Mouse (Mus musculus): ENCODE measurements around the gene Mical2. TPM values are rescaled to one million over a fixed set of nuclear protein-coding genes. Genes with fewer than 3 reads are reported as not detected.
A peak's percentile ranks its signal among the peaks of the same experiment; 100 is the strongest.

Mical2 gene
- 1.9 and 2.5 TPM in 2 replicates for polyA plus RNA-seq (2015; fragmentation: Nextera tagmentation; extraction: Ambion mirVana)

- no peak within 1 kb of the TSS for H3K27ac ChIP-seq (replicated peaks)
- peaks cover 56% of the 10 kb centered on the region for H3K27me3 ChIP-seq
- no peaks in the 10 kb centered on the region for H3K36me3 ChIP-seq
- H3K4me1 ChIP-seq (replicated peaks), result peaks cover 26% of the 10 kb centered on the region
- ATAC-seq (ENCODE audit: low read depth), result peak; percentile 98
- no peaks in the 10 kb centered on the region for H3K9me3 ChIP-seq
- H3K4me2 ChIP-seq, result peak within 1 kb of the TSS; percentile 93
- WGBS, result under 1% methylated on average over 53 of the region's 53 CpGs
- peak within 1 kb of the TSS; percentile 54 for H3K4me3 ChIP-seq
- peak within 1 kb of the TSS; percentile 70 for H3K9ac ChIP-seq
Observed at GRCm38 (mm10) chr7:112225615-112226262, at the start of gene Mical2. TSS of gene Mical2 (plus strand) at chr7:112225856.

GRCm38 (mm10) chr7:112176627-112177026 is 49.0 kb upstream of the Mical2 start:
- 87% methylated on average over 2 of the region's 2 CpGs for WGBS
- H3K27ac ChIP-seq (replicated peaks), result no peak overlapping the region
- H3K9me3 ChIP-seq, result no peaks in the 10 kb centered on the region
- no peak for ATAC-seq (ENCODE audit: low read depth)
- H3K27me3 ChIP-seq, result no peaks in the 10 kb centered on the region
- H3K4me1 ChIP-seq (replicated peaks), result no peaks in the 10 kb centered on the region; the same call in 1 of the 2 replicates
- no peak overlapping the region for H3K4me2 ChIP-seq
- H3K36me3 ChIP-seq, result no peaks in the 10 kb centered on the region
- H3K9ac ChIP-seq, result no peak overlapping the region
- H3K4me3 ChIP-seq, result no peak overlapping the region

DNA sequence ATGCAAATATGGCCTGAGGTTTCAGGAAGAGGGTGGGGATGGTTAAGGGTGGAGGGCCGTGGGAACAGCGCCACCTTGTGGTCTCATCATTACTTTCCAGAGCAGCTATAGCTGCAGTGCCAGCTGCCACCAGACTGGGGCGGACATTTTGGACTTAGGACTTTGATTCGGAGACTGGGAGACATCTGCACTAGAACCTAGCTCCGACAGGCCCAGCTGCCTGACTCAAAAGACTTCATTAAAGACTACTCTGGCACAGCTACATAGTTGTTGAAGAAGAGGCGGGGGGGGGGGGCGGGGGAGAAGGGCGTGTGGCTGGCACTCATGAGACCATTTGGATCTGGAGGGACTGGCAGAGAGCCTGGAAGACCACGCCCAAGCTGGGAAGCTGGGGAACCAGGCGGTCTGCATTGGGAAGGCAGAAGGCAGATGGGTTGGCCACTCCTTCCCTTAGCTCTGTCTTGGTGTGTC is 45.4 kb upstream of the Mical2 start:
- no peak overlapping the region for H3K27ac ChIP-seq (replicated peaks)
- ATAC-seq (ENCODE audit: low read depth), result peak; percentile 82
- no peak overlapping the region for H3K9ac ChIP-seq
- no peaks in the 10 kb centered on the region for H3K9me3 ChIP-seq
- 11% methylated on average over 10 of the region's 10 CpGs for WGBS
- H3K36me3 ChIP-seq, result no peaks in the 10 kb centered on the region
- no peaks in the 10 kb centered on the region; the same call in 1 of the 2 replicates for H3K4me1 ChIP-seq (replicated peaks)
- H3K27me3 ChIP-seq, result no peaks in the 10 kb centered on the region
- peak overlapping the region; percentile 24; the same call in 1 of the 2 replicates for H3K4me2 ChIP-seq
- H3K4me3 ChIP-seq, result no peak overlapping the region

GRCm38 (mm10) chr7:112183258-112183841 is 42.3 kb upstream of the Mical2 start:
- 40% methylated on average over 5 of the region's 5 CpGs for WGBS
- no peak overlapping the region for H3K9ac ChIP-seq

GRCm38 (mm10) chr7:112184519-112185225 is 41.0 kb upstream of the Mical2 start:
- H3K27me3 ChIP-seq, result no peaks in the 10 kb centered on the region
- no peak for ATAC-seq (ENCODE audit: low read depth)
- H3K36me3 ChIP-seq, result no peaks in the 10 kb centered on the region
- H3K9me3 ChIP-seq, result no peaks in the 10 kb centered on the region
- no peak overlapping the region for H3K4me3 ChIP-seq
- 89% methylated on average over 6 of the region's 6 CpGs for WGBS
- no peak overlapping the region for H3K9ac ChIP-seq
- no peak overlapping the region for H3K27ac ChIP-seq (replicated peaks)
- H3K4me1 ChIP-seq (replicated peaks), result no peaks in the 10 kb centered on the region; the same call in 1 of the 2 replicates
- H3K4me2 ChIP-seq, result no peak overlapping the region

More at GRCm38 (mm10) chr7:112183258-112183841, 42.3 kb upstream of the Mical2 start:
- H3K27ac ChIP-seq (replicated peaks), result no peak overlapping the region
- H3K4me1 ChIP-seq (replicated peaks), result no peaks in the 10 kb centered on the region; the same call in 1 of the 2 replicates
- peak; percentile 27 for ATAC-seq (ENCODE audit: low read depth)
- no peak overlapping the region for H3K4me2 ChIP-seq
- no peak overlapping the region for H3K4me3 ChIP-seq
- no peaks in the 10 kb centered on the region for H3K9me3 ChIP-seq
- H3K36me3 ChIP-seq, result no peaks in the 10 kb centered on the region
- H3K27me3 ChIP-seq, result no peaks in the 10 kb centered on the region

- H3K4me2 ChIP-seq, result no peak overlapping the region
- no peaks in the 10 kb centered on the region for H3K36me3 ChIP-seq
- 74% methylated on average over 9 of the region's 9 CpGs for WGBS
- no peaks in the 10 kb centered on the region; the same call in 1 of the 2 replicates for H3K4me1 ChIP-seq (replicated peaks)
- no peak overlapping the region for H3K4me3 ChIP-seq
- no peaks in the 10 kb centered on the region for H3K27me3 ChIP-seq
- no peak overlapping the region for H3K9ac ChIP-seq
- no peak overlapping the region for H3K27ac ChIP-seq (replicated peaks)
- H3K9me3 ChIP-seq, result no peaks in the 10 kb centered on the region
- no peak for ATAC-seq (ENCODE audit: low read depth)
Observed at GRCm38 (mm10) chr7:112185226-112185745, 40.4 kb upstream of the Mical2 start.

DNA sequence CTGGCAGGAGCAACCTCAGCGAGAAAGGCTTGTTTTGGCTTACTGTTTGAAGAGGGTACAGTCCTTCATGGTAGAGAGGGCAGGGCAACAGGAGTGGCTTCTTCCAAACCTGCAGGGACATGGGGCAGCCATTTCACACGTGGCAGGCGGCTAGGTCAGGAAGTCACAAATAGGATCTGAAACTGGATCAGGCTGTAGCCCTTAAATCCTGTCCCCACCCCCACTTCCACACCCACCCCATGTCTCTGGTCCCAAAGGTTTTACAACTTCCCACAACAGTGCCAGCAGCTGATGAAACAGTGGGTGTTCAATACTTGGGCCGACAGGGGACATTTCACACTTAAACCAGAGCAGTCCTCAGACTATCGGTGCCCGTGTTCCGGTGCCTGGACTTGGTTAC is 38.8 kb upstream of the Mical2 start:
- Histone ChIP-seq H3K27ac (replicated peaks) (no peak overlapping the region), H3K9ac (no peak overlapping the region), H3K36me3 (no peaks in the 10 kb centered on the region), H3K4me3 (no peak overlapping the region), H3K9me3 (no peaks in the 10 kb centered on the region), H3K4me1 (replicated peaks) (no peaks in the 10 kb centered on the region), H3K27me3 (no peaks in the 10 kb centered on the region), H3K4me2 (no peak overlapping the region)
- no peak for ATAC-seq (ENCODE audit: low read depth)
- 86% methylated on average over 7 of the region's 7 CpGs for WGBS

DNA sequence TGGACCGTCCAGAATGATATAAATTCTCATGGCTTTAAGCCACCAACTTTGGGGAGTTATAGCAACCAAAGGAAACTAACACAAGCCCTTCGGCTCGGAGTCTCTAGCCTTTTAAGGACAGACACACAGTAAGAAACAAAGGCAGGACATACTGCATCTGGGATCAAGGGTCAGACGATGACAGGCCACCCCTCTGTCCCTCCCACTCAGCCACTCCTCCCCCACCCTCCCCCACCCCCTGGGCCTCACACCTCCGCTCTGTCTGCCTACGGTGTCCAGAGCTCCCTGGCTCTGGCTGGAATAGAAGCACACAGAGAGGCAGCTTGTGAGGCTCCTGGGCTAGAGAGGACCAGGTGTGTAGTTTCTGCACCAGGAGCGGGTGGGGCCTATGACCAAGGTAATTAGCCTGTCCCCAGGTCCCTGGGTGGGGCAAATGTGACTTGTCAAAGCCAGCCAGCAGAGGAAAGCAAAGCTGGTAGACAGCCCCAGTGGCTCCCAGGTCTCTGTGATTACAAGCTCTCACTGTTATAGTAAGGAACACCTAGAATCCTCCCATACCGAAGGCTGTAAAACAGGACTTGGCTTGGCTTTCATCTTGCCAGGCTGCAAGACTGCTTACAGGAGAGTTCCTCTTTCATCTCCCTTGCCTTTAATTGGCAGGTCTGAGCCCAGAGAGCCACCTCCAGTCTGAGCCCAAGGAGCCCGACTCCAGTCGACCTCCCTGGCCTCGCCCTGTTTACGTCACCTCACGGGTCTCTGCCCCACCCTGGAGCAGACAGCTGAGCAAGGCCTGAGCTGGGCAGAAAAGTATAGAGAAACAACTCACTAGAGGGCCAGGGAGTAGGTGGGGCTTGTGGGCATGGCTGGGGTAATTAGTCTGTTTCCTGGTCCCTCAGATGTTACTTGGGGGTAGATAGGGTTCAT is 37.9 kb upstream of the Mical2 start:
- ATAC-seq (ENCODE audit: low read depth), result no peak
- Histone ChIP-seq H3K27me3 (no peaks in the 10 kb centered on the region), H3K4me2 (no peak overlapping the region), H3K9ac (no peak overlapping the region), H3K4me3 (no peak overlapping the region), H3K27ac (replicated peaks) (no peak overlapping the region), H3K4me1 (replicated peaks) (0 out of 2 replicates have a peak, but pooled peaks cover 3% of the 10 kb centered on the region), H3K36me3 (no peaks in the 10 kb centered on the region), H3K9me3 (no peaks in the 10 kb centered on the region)
- 60% methylated on average over 13 of the region's 13 CpGs for WGBS

DNA sequence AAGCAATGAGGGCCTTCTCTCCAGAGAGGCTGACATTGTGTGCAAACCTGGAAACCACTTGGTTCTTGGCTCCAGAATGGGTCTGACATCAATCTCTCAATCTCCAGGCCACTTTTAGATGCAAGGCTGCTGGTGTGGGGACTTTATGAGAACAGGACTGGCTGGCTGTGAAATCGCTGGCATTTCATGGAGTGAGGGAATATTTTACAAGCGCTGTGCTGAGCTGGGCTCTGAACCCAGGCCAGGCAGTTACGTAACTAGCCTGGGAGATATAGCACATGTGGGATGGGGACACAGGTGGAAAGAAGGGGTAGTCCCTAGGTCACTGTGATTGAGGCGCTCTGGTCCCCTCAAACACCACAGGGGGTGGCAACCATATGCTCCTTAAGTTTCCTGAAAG is 33.4 kb upstream of the Mical2 start:
- 0 out of 2 replicates have a peak, but pooled peaks cover 3% of the 10 kb centered on the region for H3K4me1 ChIP-seq (replicated peaks)
- H3K4me3 ChIP-seq, result no peak overlapping the region
- H3K27ac ChIP-seq (replicated peaks), result no peak overlapping the region
- no peaks in the 10 kb centered on the region for H3K36me3 ChIP-seq
- no peak overlapping the region for H3K4me2 ChIP-seq
- H3K9me3 ChIP-seq, result no peaks in the 10 kb centered on the region
- no peak for ATAC-seq (ENCODE audit: low read depth)
- H3K9ac ChIP-seq, result no peak overlapping the region
- no peaks in the 10 kb centered on the region for H3K27me3 ChIP-seq
- 82% methylated on average over 4 of the region's 4 CpGs for WGBS

GRCm38 (mm10) chr7:112192778-112193177 is 32.9 kb upstream of the Mical2 start:
- H3K4me1 ChIP-seq (replicated peaks), result 0 out of 2 replicates have a peak, but pooled peaks cover 3% of the 10 kb centered on the region
- no peak for ATAC-seq (ENCODE audit: low read depth)

GRCm38 (mm10) chr7:112194286-112194685 is 31.4 kb upstream of the Mical2 start:
- H3K27ac ChIP-seq (replicated peaks), result no peak overlapping the region
- WGBS, result 85% methylated on average over 5 of the region's 5 CpGs
- H3K27me3 ChIP-seq, result no peaks in the 10 kb centered on the region
- no peak for ATAC-seq (ENCODE audit: low read depth)
- H3K4me2 ChIP-seq, result no peak overlapping the region
- H3K9me3 ChIP-seq, result no peaks in the 10 kb centered on the region
- H3K36me3 ChIP-seq, result no peaks in the 10 kb centered on the region
- 0 out of 2 replicates have a peak, but pooled peaks cover 3% of the 10 kb centered on the region for H3K4me1 ChIP-seq (replicated peaks)
- no peak overlapping the region for H3K4me3 ChIP-seq
- no peak overlapping the region for H3K9ac ChIP-seq

More at GRCm38 (mm10) chr7:112192778-112193177, 32.9 kb upstream of the Mical2 start:
- H3K36me3 ChIP-seq, result no peaks in the 10 kb centered on the region
- 88% methylated on average over 5 of the region's 5 CpGs for WGBS
- no peak overlapping the region for H3K27ac ChIP-seq (replicated peaks)
- H3K4me3 ChIP-seq, result no peak overlapping the region
- H3K9ac ChIP-seq, result no peak overlapping the region
- H3K9me3 ChIP-seq, result no peaks in the 10 kb centered on the region
- no peak overlapping the region for H3K4me2 ChIP-seq
- H3K27me3 ChIP-seq, result no peaks in the 10 kb centered on the region
